Mouse (Mus musculus) heart, postnatal 0 days (tissue): ENCODE data around the gene Fbxo31. TPM values are rescaled to one million over a fixed set of nuclear protein-coding genes. Genes with fewer than 3 reads are reported as not detected.

Source experiments
- ATAC-seq: fragments of 200-750 bp; cut with Nextera tagmentation; 2 replicates; pipeline ENCODE4 v1.8.0; 2017; ENCODE audit warnings: low read depth, moderate number of reproducible peaks, moderate library complexity; ENCODE audit not compliant: insufficient read depth
- DNase-seq: peaks from one replicate; pipeline ENCODE4 v3.0.0-alpha.2; 2016; ENCODE audit warnings: low spot score
- H3K27ac ChIP-seq: fragments of 300-500 bp; sonication (generic); 2 replicates; pipeline ENCODE4 v1.5.1; 2014; ENCODE audit warnings: low read depth, mild to moderate bottlenecking
- H3K27me3 ChIP-seq: fragments of 300-500 bp; sonication (generic); 2 replicates; pipeline ENCODE4 v1.6.1; 2014; ENCODE audit warnings: low read length, mixed read lengths; ENCODE audit not compliant: control insufficient read depth, insufficient read depth
- H3K36me3 ChIP-seq: fragments of 300-500 bp; sonication (generic); replicated peaks from 2 replicates; pipeline ENCODE4 v1.6.1; 2014; ENCODE audit warnings: low read length, mixed read lengths; ENCODE audit not compliant: control insufficient read depth, insufficient read depth
- H3K4me1 ChIP-seq: fragments of 300-500 bp; sonication (generic); 2 replicates; pipeline ENCODE4 v1.6.1; 2014; ENCODE audit warnings: antibody characterized with exemption; ENCODE audit not compliant: control insufficient read depth, insufficient read depth
- H3K4me2 ChIP-seq: fragments of 300-500 bp; sonication (generic); 2 replicates; pipeline ENCODE4 v1.6.1; 2014; ENCODE audit warnings: low read depth, mild to moderate bottlenecking, low read length, moderate library complexity
- H3K4me3 ChIP-seq: fragments of 300-500 bp; sonication (generic); 2 replicates; pipeline ENCODE4 v1.5.1; 2014; ENCODE audit warnings: low read depth, low read length
- H3K9ac ChIP-seq: fragments of 300-500 bp; sonication (generic); replicated peaks from 2 replicates; pipeline ENCODE4 v1.6.1; 2014; ENCODE audit warnings: low read depth, low read length, mixed read lengths
- H3K9me3 ChIP-seq: fragments of 300-500 bp; sonication (generic); replicated peaks from 2 replicates; pipeline ENCODE4 v1.6.1; 2016; ENCODE audit warnings: low read length; ENCODE audit not compliant: control insufficient read depth
- CTCF ChIP-seq: IDR thresholded peaks from 2 replicates; pipeline ENCODE4 v1.5.1; 2016; ENCODE audit warnings: antibody characterized with exemption, control low read depth, low read depth
- EP300 ChIP-seq: IDR thresholded peaks from 2 replicates; pipeline ENCODE4 v1.6.1; 2016; ENCODE audit warnings: antibody characterized with exemption, low read depth
- WGBS: fragments of 180-500 bp; shearing (Covaris S2); extraction: QIAGEN DNeasy Blood & Tissue Kit; methylation state at CpG from one replicate; pipeline ENCODE4 v1.1.7; 2014; 5-methylcytosine and 5-hydroxymethylcytosine counted together
- polyA plus RNA-seq: library from polyadenylated mRNA; unstranded; fragments of >200 nt; fragmentation: Nextera tagmentation; extraction: Ambion mirVana; gene quantifications from 2 replicates; pipeline ENCODE4 v1.2.1, GENCODE M21; 2015
- total RNA-seq: library from RNA; depleted of rRNA; stranded (reverse); fragments of >200 nt; gene quantifications from 2 replicates; pipeline ENCODE4 v1.2.3, GENCODE M21; 2014; ENCODE audit warnings: low replicate concordance

The Fbxo31 gene
- total and polyA plus RNA-seq, 2 experiments from 2014 or later = 12.7 to 28.9 TPM

DNA sequence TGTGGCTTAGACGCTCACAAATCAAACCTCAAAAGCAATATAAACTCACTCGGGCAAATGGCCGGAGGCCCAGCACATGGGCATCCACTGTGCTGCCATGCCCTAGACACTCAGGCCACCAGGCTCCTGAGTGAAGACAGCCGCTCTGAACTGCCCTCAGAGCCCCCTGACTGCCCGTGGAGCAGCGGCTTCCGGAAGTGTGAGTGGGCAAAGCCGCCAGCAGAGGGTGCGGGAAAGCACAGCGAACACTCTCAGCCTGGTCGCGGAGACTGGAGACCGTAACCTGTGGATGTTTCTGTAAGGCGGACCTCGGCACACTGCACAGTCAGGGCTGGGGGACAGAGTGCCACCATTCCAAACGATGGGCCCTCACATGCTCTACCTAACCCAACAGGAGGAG lies 20.1 kb downstream of the Fbxo31 start:
- WGBS = 86% methylated on average over 16 of the region's 16 CpGs
- no peak for TF ChIP-seq CTCF
- no peak for TF ChIP-seq EP300

DNA sequence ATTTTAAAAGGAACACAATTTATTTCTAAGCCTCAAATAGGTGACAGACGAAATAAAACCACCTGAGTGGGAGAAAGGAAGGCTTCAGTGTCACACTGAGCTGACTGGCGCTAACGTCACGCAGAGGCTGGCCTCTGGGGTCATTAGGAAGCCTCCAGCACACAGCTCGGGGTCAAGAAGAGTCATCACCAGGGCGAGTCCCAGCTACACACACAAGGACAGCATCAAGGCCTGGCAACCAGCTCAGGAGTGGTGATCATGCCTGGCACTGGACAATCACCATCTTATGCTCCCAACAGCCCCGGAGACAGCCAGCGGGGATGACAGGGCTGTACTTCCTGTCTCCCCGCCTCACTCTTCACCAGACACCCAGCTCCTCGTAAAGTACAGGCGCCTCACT lies 20.9 kb downstream of the Fbxo31 start:
- Histone ChIP-seq H3K36me3 (peaks cover 52% of the 10 kb centered on the region), H3K9ac (no peak overlapping the region), H3K4me3 (no peak overlapping the region), H3K27ac (no peak overlapping the region), H3K4me2 (no peak overlapping the region), H3K9me3 (no peaks in the 10 kb centered on the region), H3K4me1 (peaks cover 7% of the 10 kb centered on the region), H3K27me3 (no peaks in the 10 kb centered on the region)
- no peak for TF ChIP-seq CTCF
- TF ChIP-seq EP300 = no peak
- 81% methylated on average over 11 of the region's 11 CpGs for WGBS
- DNase-seq = no peak
- ATAC-seq = no peak

More for the DNA sequence above, 20.1 kb downstream of the Fbxo31 start:
- DNase-seq (no peak), ATAC-seq (no peak)
- Histone ChIP-seq H3K36me3 (peaks cover 45% of the 10 kb centered on the region), H3K27ac (no peak overlapping the region), H3K27me3 (no peaks in the 10 kb centered on the region), H3K4me1 (peaks cover 7% of the 10 kb centered on the region), H3K4me3 (no peak overlapping the region), H3K9ac (no peak overlapping the region), H3K4me2 (no peak overlapping the region), H3K9me3 (no peaks in the 10 kb centered on the region)

DNA sequence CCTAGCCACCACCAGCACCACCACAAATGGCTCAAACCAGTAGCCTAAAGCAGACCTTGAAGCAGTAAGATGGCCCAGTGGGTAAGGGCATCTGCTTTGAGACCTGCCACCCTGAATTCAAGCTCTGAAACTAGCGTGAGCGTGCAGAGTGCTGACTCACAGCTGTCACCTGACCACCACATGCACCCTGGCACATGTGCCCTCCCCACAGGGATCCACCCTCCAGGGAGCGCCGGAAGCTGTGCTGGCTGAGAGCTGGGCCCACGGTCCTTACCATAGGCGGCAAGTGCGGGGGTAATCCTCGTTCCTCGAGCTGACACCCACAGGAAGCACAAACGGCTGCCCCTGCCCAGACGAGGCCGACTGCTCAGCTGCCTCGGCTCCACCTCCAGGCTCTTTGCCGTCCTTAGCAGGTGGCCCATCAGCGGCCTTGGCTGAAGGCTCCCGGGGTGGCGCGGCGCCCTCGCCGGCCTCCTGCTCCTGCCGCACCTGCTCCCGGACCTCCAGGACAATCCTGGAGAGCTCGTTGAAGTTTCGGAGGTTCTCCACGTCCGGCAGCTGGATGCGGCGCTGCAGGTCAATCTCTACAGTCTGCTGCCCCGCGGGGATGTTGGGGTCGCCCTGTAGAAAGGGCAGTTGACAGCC lies 24.7 kb downstream of the Fbxo31 start:
- Histone ChIP-seq H3K4me2 (no peak overlapping the region), H3K9me3 (no peaks in the 10 kb centered on the region), H3K27me3 (no peaks in the 10 kb centered on the region), H3K9ac (no peak overlapping the region), H3K27ac (no peak overlapping the region), H3K36me3 (peaks cover 52% of the 10 kb centered on the region), H3K4me3 (no peak overlapping the region), H3K4me1 (no peaks in the 10 kb centered on the region; the same call in 1 of the 2 replicates)
- DNase-seq (no peak), ATAC-seq (no peak)
- WGBS = 92% methylated on average over 32 of the region's 32 CpGs
- no peak for TF ChIP-seq CTCF
- TF ChIP-seq EP300 = no peak

GRCm38 (mm10) chr8:121552506-121552905 lies 26.1 kb downstream of the Fbxo31 start:
- Histone ChIP-seq H3K27ac (no peak overlapping the region), H3K27me3 (no peaks in the 10 kb centered on the region), H3K4me3 (no peak overlapping the region), H3K9me3 (no peaks in the 10 kb centered on the region), H3K9ac (no peak overlapping the region), H3K4me1 (no peaks in the 10 kb centered on the region; the same call in 1 of the 2 replicates), H3K36me3 (peaks cover 45% of the 10 kb centered on the region), H3K4me2 (no peak overlapping the region)
- DNase-seq = no peak
- WGBS = 81% methylated on average over 9 of the region's 9 CpGs
- no peak for TF ChIP-seq EP300
- no peak for TF ChIP-seq CTCF
- ATAC-seq = no peak

DNA sequence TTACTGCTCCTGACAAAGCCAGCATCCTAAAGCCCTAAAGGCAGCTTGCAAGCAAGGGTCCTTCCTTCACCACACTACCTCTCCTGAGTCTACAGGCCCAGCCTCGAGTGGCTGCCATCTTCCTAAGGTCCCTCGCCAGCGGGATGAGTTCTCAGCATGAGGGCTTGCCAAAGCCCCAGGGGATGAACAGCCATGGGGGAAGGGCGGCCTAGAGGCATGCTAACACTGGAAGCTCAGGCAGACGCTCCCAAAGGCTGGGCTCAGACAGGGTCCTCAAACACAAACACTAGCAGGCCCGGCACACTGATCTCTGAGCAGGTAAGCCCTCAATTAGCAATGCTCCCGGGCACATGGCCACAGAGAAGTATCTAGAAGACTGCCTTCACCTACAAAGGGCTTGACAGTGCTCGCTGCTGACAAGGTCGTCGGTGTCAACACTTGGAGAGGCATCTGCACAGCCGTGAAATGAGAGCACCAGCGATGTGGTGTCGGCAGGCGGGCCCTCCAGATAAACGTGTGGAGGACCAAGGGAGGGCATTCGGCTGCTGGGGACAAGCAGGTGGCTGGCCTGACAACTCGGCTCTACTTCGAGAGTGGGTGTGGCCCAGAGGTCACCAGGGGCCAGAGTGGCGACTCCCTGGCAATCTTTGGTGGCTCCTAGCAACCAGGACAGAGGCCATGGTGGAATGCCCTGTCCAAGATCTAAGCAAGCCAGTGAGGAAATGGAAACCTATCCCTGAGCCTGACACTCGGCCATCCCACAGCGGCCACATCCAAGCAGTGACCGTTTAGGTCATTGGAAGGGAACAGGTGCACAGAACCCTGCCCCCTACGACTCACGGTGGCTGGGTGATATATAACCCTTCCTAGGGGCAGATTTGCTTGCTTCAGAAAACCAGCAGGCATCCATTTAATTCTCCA lies 27.3 kb downstream of the Fbxo31 start:
- no peak for TF ChIP-seq EP300
- TF ChIP-seq CTCF = no peak
- H3K4me2 ChIP-seq = no peak overlapping the region
- ATAC-seq = peak; percentile 44
- no peaks in the 10 kb centered on the region for H3K27me3 ChIP-seq
- H3K4me3 ChIP-seq = no peak overlapping the region
- H3K9me3 ChIP-seq = no peaks in the 10 kb centered on the region
- no peaks in the 10 kb centered on the region; the same call in 1 of the 2 replicates for H3K4me1 ChIP-seq
- 52% methylated on average over 24 of the region's 24 CpGs for WGBS
- H3K27ac ChIP-seq = no peak overlapping the region
- H3K9ac ChIP-seq = no peak overlapping the region
- peaks cover 45% of the 10 kb centered on the region for H3K36me3 ChIP-seq
- no peak for DNase-seq
